Mouse (Mus musculus) thymus, adult 2 months (tissue): ENCODE measurements around the gene Hoxa5.

Experiments used
- CTCF ChIP-seq: fragments of 200-500 bp; IDR thresholded peaks from 2 replicates; pipeline ENCODE4 v1.5.1; 2012; ENCODE audit warnings: mild to moderate bottlenecking, control low read depth, low read length, moderate library complexity, borderline replicate concordance; ENCODE audit not compliant: control insufficient read depth, poor library complexity, insufficient read depth; ENCODE audit errors: extremely low read depth
- POLR2A ChIP-seq: fragments of 200-500 bp; IDR thresholded peaks from 2 replicates; pipeline ENCODE4 v1.6.1; 2012; ENCODE audit warnings: mild to moderate bottlenecking, low read length, control low read depth, moderate library complexity; ENCODE audit not compliant: control insufficient read depth, poor library complexity, insufficient read depth; ENCODE audit errors: extremely low read depth

DNA sequence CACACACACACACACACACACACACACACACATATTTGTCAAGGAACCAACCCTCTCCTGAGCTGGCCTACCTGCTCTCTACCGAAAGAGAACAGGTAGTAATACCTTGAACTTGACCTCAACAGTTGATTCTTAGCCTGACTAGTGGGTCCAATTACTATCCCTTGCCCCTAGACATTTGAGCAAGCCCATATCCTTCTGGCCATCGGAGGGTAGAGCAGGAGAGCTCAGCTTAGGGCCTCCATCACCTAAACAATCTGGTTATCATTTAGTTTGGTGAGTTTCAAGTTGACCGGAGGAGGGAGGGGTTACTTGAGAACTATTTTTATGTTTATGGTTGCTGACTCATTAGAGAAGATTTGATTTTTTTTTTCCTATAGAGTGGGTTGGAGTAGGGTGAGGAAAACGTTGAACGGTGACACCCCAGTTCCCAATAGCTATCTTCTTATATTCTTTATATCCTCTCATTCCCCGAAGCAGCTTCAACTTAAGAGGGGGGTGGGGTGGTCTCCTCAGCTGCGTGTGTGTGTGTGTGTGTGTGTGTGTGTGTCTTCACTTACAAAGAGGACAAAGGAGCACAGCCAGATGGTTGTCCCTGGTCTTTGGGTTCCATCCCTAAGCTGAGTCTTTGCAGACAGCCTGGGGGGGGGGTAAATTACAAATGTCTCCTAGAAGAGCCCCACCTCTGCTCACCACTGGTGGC is 46.9 kb upstream of the Hoxa5 start:
- TF ChIP-seq CTCF (no peak), POLR2A (no peak)
